Mouse (Mus musculus) adipocyte (in vitro differentiated cells): ENCODE data around the gene Cygb.
A peak's percentile ranks its signal among the peaks of the same experiment; 100 is the strongest.
"Not testable (repeated sequence)": the region's sequence is repeated elsewhere in the genome, so short reads cannot be mapped to it uniquely, and the experiment has no call there.

ENCODE experiments used
- DNase-seq: peaks from one replicate; pipeline ENCODE4 v3.0.0-alpha.2; 2016; ENCODE audit warnings: low spot score

Cygb gene

GRCm38 (mm10) chr11:116654255-116654821 lies at the start of gene Cygb:
TSS of gene Cygb (minus strand) at chr11:116654313.
- DNase-seq, result no peak

- DNase-seq, result no peak
Measured at GRCm38 (mm10) chr11:116701377-116701841, 47.3 kb upstream of the Cygb start.

GRCm38 (mm10) chr11:116697521-116697920 lies 43.4 kb upstream of the Cygb start:
- no peak for DNase-seq

- DNase-seq, result no peak
Measured at GRCm38 (mm10) chr11:116696426-116696825, 42.3 kb upstream of the Cygb start.

GRCm38 (mm10) chr11:116695194-116695880 lies 41.2 kb upstream of the Cygb start:
- DNase-seq, result no peak

GRCm38 (mm10) chr11:116694250-116695193 lies 40.4 kb upstream of the Cygb start:
- DNase-seq, result no peak

GRCm38 (mm10) chr11:116693899-116694249 lies 39.8 kb upstream of the Cygb start:
- DNase-seq, result no peak

GRCm38 (mm10) chr11:116690701-116691575 lies 36.8 kb upstream of the Cygb start:
- peak; percentile 65 for DNase-seq

GRCm38 (mm10) chr11:116689622-116690021 lies 35.5 kb upstream of the Cygb start:
- no peak for DNase-seq

- DNase-seq, result no peak
Measured at GRCm38 (mm10) chr11:116687897-116688296, 33.8 kb upstream of the Cygb start.

GRCm38 (mm10) chr11:116685729-116686128 lies 31.6 kb upstream of the Cygb start:
- no peak for DNase-seq

GRCm38 (mm10) chr11:116683777-116684176 lies 29.7 kb upstream of the Cygb start:
- no peak for DNase-seq

GRCm38 (mm10) chr11:116682501-116683144 lies 28.5 kb upstream of the Cygb start:
- peak; percentile 90 for DNase-seq

GRCm38 (mm10) chr11:116681147-116681546 lies 27.0 kb upstream of the Cygb start:
- DNase-seq, result peak; percentile 47

- no peak for DNase-seq
Measured at GRCm38 (mm10) chr11:116680321-116681091, 26.4 kb upstream of the Cygb start.

- DNase-seq, result no peak
Measured at GRCm38 (mm10) chr11:116679148-116679547, 25.0 kb upstream of the Cygb start.

GRCm38 (mm10) chr11:116677711-116678441 lies 23.8 kb upstream of the Cygb start:
- DNase-seq, result no peak

GRCm38 (mm10) chr11:116676175-116676976 lies 22.3 kb upstream of the Cygb start:
- DNase-seq, result no peak

- not testable (repeated sequence) for DNase-seq
Measured at GRCm38 (mm10) chr11:116675429-116675828, 21.3 kb upstream of the Cygb start.
